Mouse (Mus musculus) liver, embryonic 11.5 days (tissue): ENCODE measurements at regions not wholly inside any gene's neighbourhood (a gene's known extent, or its start where the extent isn't known, plus 50 kb on each side); places are given as distances from the start of the nearest gene placed in this dataset.
"Not testable (repeated sequence)": the region's sequence is repeated elsewhere in the genome, so short reads cannot be mapped to it uniquely, and the experiment has no call there.

Experiments
- ATAC-seq: fragments of 200-750 bp; cut with Nextera tagmentation; replicated peaks from 2 replicates; pipeline ENCODE4 v1.8.0; 2017; ENCODE audit warnings: moderate number of reproducible peaks, mild to moderate bottlenecking, moderate TSS enrichment, moderate library complexity; ENCODE audit not compliant: low FRiP score
- DNase-seq: peaks from one replicate; pipeline ENCODE4 v3.0.0-alpha.2; 2017; ENCODE audit warnings: low spot score
- H3K27ac ChIP-seq: fragments of 300-500 bp; sonication (generic); 2 replicates; pipeline ENCODE4 v1.5.1; 2014; ENCODE audit warnings: mild to moderate bottlenecking, low read depth, low read length, control low read depth
- H3K27me3 ChIP-seq: fragments of 300-500 bp; sonication (generic); replicated peaks from 2 replicates; pipeline ENCODE4 v1.6.1; 2014; ENCODE audit warnings: low read length, mixed read lengths; ENCODE audit not compliant: control insufficient read depth, insufficient read depth
- H3K36me3 ChIP-seq: fragments of 300-500 bp; sonication (generic); 2 replicates; pipeline ENCODE4 v1.6.1; 2014; ENCODE audit warnings: mild to moderate bottlenecking, low read length, moderate library complexity, mixed read lengths; ENCODE audit not compliant: control insufficient read depth, insufficient read depth
- H3K4me1 ChIP-seq: fragments of 300-500 bp; sonication (generic); replicated peaks from 2 replicates; pipeline ENCODE4 v1.6.1; 2014; ENCODE audit warnings: low read length, mixed read lengths; ENCODE audit not compliant: control insufficient read depth, insufficient read depth
- H3K4me2 ChIP-seq: fragments of 300-500 bp; sonication (generic); 2 replicates; pipeline ENCODE4 v1.6.1; 2014; ENCODE audit warnings: mild to moderate bottlenecking, control low read depth, moderate library complexity
- H3K4me3 ChIP-seq: fragments of 300-500 bp; sonication (generic); 2 replicates; pipeline ENCODE4 v1.5.1; 2014; ENCODE audit warnings: low read depth, low read length, control low read depth
- H3K9ac ChIP-seq: fragments of 300-500 bp; sonication (generic); 2 replicates; pipeline ENCODE4 v1.6.1; 2014; ENCODE audit warnings: low read depth, low read length, control low read depth
- H3K9me3 ChIP-seq: fragments of 300-500 bp; sonication (generic); 2 replicates; pipeline ENCODE4 v1.6.1; 2016; ENCODE audit warnings: low read length, inconsistent platforms, mixed read lengths; ENCODE audit not compliant: control insufficient read depth
- WGBS: fragments of 180-500 bp; shearing (Covaris S2); extraction: QIAGEN DNeasy Blood & Tissue Kit; methylation state at CpG from one replicate; pipeline ENCODE4 v1.1.7; 2014; 5-methylcytosine and 5-hydroxymethylcytosine counted together

DNA sequence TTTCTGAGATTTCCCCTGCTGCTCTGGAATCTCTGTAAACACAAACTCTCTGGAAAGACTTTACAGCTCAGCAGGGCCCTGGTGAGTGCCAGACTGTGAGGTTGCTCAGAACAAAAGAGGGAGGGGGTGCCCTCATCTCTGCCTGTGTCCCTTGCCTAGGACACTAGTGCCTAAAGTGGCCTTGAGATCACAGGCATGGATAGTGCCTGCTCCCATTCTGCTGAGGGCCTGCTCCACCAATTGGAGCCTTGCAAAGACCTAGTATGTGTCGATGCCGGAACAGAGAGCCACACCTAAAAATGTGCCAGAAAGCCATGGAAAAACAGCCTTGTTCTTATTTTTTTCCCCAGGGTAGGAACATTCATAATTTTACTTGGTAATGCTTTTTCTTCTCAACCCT, 157.7 kb upstream of the Ddhd1 start:
- ATAC-seq (no peak), DNase-seq (no peak)
- no peaks in the 10 kb centered on the region for H3K9me3 ChIP-seq
- no peaks in the 10 kb centered on the region for H3K4me1 ChIP-seq
- no peak overlapping the region for H3K9ac ChIP-seq
- H3K4me2 ChIP-seq: no peak overlapping the region
- H3K4me3 ChIP-seq: no peak overlapping the region
- H3K27ac ChIP-seq: no peak overlapping the region
- H3K27me3 ChIP-seq: no peaks in the 10 kb centered on the region
- no peaks in the 10 kb centered on the region for H3K36me3 ChIP-seq
- 92% methylated on average over 2 of the region's 2 CpGs for WGBS

DNA sequence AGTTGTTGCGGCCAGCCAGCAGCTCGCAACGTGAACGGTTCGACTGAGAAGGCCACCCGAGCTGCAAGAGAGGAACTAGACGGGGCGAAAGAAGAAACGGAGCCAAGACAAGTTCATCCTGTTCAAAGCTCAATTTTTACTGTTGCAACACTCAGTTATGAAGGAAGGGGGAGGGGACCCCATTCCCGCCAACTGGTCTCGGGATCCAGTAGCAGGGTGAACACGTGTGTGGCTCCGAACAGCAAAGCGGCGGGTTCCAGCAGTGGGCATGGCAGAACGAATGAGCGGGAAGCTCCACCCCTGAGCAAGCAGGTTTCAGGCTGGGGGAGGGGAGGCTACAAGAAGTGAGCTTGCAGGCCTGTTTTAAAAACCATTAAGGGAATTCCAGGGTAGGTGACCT, 158.7 kb upstream of the Ddhd1 start:
- not testable (repeated sequence) for ATAC-seq, H3K4me1 ChIP-seq, H3K4me2 ChIP-seq, H3K36me3 ChIP-seq, H3K27me3 ChIP-seq, H3K9ac ChIP-seq, H3K4me3 ChIP-seq, H3K27ac ChIP-seq, H3K9me3 ChIP-seq, DNase-seq
- WGBS: 91% methylated on average over 17 of the region's 17 CpGs

DNA sequence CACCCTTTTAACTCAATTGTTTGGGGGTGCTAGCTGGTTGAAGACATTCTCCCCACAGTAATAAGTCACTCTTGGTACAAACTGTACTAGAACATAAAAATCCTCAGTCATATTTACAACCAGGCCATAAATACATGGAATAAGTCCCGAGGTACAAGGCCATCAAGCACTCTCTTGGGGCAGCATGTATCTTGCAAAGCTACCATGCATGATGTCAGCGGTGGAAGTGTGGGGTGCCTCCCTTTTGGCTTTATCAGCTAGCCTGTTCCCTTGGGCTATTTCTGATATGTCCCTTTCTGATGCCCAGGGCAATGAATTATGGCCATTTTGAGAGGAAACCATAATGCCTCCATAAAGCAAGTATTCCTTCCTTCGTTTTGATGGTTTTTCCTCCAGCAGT, 159.8 kb upstream of the Ddhd1 start:
- WGBS: 77% methylated on average over 3 of the region's 3 CpGs
- ATAC-seq (no peak), DNase-seq (no peak)
- H3K27me3 ChIP-seq: no peaks in the 10 kb centered on the region
- no peak overlapping the region for H3K9ac ChIP-seq
- H3K27ac ChIP-seq: no peak overlapping the region
- no peaks in the 10 kb centered on the region for H3K36me3 ChIP-seq
- no peaks in the 10 kb centered on the region for H3K4me1 ChIP-seq
- no peak overlapping the region for H3K4me3 ChIP-seq
- no peak overlapping the region for H3K4me2 ChIP-seq
- H3K9me3 ChIP-seq: no peaks in the 10 kb centered on the region

DNA sequence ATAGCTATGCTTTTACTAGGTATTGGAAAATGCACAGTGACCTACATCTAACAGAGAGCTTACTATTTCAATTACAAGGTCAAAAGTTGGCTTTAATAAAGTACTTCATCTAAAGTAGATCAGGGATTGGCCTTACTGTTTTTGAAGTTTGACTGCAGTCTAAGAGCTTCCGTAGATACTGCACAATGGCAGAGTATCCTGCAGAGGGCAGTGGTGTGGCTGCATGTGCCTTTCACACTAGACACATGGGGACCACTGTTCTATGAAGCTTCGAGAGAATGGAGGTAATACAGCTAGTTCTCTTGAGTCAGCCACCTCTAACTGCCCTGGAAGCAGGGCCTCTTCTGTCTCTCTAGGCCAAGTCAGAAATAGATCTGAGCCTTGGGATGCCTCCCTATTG, 166.7 kb upstream of the Ddhd1 start:
- no peaks in the 10 kb centered on the region for H3K27me3 ChIP-seq
- no peak overlapping the region for H3K27ac ChIP-seq
- DNase-seq: no peak
- no peak overlapping the region for H3K4me2 ChIP-seq
- 66% methylated on average over 2 of the region's 2 CpGs for WGBS
- no peak overlapping the region for H3K9ac ChIP-seq
- H3K4me3 ChIP-seq: no peak overlapping the region
- H3K36me3 ChIP-seq: no peaks in the 10 kb centered on the region
- H3K9me3 ChIP-seq: no peaks in the 10 kb centered on the region
- H3K4me1 ChIP-seq: no peaks in the 10 kb centered on the region
- no peak for ATAC-seq

DNA sequence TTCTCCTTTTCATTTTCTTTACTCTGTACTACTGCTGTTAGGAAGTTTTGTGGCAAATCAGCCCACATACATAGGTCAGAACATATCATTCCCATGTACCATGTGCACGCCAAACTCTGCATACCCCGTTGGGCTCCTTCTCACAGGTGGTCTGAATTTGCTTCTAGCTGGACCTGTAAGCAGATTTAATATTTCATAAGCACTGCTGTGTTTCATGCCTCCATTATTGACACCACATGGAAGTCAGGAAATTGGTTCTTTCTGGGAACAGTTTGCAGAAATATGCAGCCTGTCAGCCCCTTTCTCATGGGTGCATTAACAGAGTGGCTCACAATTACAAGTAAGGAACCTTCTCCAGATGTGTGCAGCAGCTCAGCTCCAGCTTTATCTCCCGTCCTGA, 168.1 kb upstream of the Ddhd1 start:
- Histone ChIP-seq H3K4me1 (no peaks in the 10 kb centered on the region), H3K4me3 (no peak overlapping the region), H3K9me3 (no peaks in the 10 kb centered on the region), H3K36me3 (no peaks in the 10 kb centered on the region), H3K9ac (no peak overlapping the region), H3K27ac (no peak overlapping the region), H3K27me3 (no peaks in the 10 kb centered on the region), H3K4me2 (no peak overlapping the region)
- WGBS: 75% methylated on average over 3 of the region's 3 CpGs
- DNase-seq (no peak), ATAC-seq (no peak)

DNA sequence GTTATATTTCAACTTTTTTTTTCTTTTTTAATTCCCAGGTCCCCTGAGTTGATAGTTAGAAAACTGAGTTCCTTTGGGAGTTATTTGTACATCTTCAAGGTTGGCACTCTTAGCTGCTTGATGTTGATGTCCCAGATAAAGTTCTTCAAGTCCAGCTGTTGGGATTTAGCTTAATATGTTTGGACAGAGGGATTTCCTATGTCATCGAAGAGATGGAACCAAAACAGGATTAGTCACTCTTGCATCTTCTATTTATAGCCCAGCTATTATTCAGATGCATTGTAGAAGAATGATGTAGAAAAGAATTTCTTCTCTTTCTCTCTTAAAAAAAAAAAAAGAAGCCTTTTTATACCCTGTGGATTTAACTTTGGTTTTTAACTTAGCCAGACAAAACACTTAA, 169.2 kb upstream of the Ddhd1 start:
- no peak overlapping the region for H3K4me3 ChIP-seq
- no peaks in the 10 kb centered on the region for H3K4me1 ChIP-seq
- ATAC-seq (no peak), DNase-seq (no peak)
- no peak overlapping the region for H3K4me2 ChIP-seq
- H3K27me3 ChIP-seq: no peaks in the 10 kb centered on the region
- H3K27ac ChIP-seq: no peak overlapping the region
- H3K9ac ChIP-seq: no peak overlapping the region
- WGBS: 72% methylated on average over 1 of the region's 1 CpGs
- no peaks in the 10 kb centered on the region for H3K9me3 ChIP-seq
- H3K36me3 ChIP-seq: no peaks in the 10 kb centered on the region

DNA sequence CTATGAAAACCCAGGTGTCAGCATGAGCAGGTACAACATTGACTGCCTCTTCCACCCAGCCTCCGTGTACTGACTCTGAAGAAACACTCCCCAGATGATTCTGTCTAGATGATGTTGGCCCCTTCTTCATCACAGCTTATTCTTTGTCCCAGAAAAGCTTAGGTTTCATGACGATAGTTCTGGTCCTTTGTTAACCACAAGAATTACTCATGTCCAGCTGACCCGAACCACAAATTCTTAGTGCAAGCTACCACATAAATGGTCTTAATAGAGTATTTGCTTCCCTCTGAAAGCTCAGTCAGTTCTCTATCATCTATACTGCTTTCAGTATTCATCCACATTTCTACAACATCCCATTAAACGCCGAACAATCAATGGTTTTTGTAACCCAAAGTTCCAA, 172.5 kb upstream of the Ddhd1 start:
- DNase-seq (no peak), ATAC-seq (no peak)
- no peak overlapping the region for H3K27ac ChIP-seq
- no peak overlapping the region for H3K9ac ChIP-seq
- H3K4me2 ChIP-seq: no peak overlapping the region
- 80% methylated on average over 5 of the region's 5 CpGs for WGBS
- no peaks in the 10 kb centered on the region for H3K9me3 ChIP-seq
- no peaks in the 10 kb centered on the region for H3K36me3 ChIP-seq
- H3K4me1 ChIP-seq: no peaks in the 10 kb centered on the region
- H3K27me3 ChIP-seq: no peaks in the 10 kb centered on the region
- H3K4me3 ChIP-seq: no peak overlapping the region

DNA sequence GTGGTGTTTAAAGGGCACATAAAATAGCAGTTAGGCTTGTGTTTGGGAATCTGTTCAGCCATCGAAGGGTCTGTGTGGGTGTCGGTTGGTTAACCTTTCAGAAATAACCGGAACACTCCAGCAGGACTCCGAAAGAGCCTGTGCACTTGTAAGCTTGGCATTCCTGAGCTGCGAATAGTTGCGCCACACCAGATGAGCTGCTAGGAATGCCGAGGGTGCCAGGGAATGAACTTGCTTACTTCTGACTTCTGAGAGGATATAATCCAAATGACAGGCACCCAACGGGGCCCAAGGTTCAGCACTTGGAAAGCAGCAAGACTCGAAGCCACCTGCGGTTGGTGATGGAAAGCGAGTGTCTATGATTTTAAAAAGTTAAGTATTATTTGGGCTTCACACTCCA, 179.1 kb upstream of the Ddhd1 start:
- no peak for DNase-seq
- 85% methylated on average over 11 of the region's 11 CpGs for WGBS
- Histone ChIP-seq H3K4me2 (no peak overlapping the region), H3K4me3 (no peak overlapping the region), H3K9ac (no peak overlapping the region), H3K36me3 (no peaks in the 10 kb centered on the region), H3K9me3 (no peaks in the 10 kb centered on the region), H3K4me1 (no peaks in the 10 kb centered on the region), H3K27ac (no peak overlapping the region), H3K27me3 (no peaks in the 10 kb centered on the region)
- no peak for ATAC-seq

DNA sequence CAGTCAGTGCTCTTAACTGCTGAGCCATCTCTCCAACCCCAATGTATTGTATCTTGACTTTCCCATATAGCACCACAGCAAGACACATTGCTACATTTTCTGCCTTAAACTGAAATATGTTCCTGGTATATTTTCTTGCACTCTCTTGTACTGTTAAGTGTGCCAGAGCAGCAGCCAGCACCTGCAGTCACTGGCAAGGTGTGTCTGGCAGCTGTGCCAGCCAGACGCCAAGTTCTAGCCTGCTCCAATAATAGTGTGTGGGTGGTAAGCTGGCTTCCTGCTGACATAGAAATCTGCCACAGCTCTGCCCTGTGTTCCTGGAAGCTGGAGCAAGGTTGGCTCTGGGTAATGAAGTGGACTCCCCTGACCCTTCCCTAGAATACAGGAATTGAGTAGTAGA, 185.9 kb upstream of the Ddhd1 start:
- whole genome bisulfite sequencing: 80% methylated on average over 1 of the region's 1 CpGs

More for the DNA sequence above, 185.9 kb upstream of the Ddhd1 start:
- Histone ChIP-seq H3K36me3 (no peaks in the 10 kb centered on the region), H3K9me3 (no peaks in the 10 kb centered on the region), H3K4me2 (no peak overlapping the region), H3K9ac (no peak overlapping the region), H3K4me3 (no peak overlapping the region), H3K27ac (no peak overlapping the region), H3K27me3 (no peaks in the 10 kb centered on the region), H3K4me1 (no peaks in the 10 kb centered on the region)
- no peak for DNase-seq
- ATAC-seq: no peak
